8 mouse cellular contexts compared by ENCODE assay signal in the genomic region with DNA sequence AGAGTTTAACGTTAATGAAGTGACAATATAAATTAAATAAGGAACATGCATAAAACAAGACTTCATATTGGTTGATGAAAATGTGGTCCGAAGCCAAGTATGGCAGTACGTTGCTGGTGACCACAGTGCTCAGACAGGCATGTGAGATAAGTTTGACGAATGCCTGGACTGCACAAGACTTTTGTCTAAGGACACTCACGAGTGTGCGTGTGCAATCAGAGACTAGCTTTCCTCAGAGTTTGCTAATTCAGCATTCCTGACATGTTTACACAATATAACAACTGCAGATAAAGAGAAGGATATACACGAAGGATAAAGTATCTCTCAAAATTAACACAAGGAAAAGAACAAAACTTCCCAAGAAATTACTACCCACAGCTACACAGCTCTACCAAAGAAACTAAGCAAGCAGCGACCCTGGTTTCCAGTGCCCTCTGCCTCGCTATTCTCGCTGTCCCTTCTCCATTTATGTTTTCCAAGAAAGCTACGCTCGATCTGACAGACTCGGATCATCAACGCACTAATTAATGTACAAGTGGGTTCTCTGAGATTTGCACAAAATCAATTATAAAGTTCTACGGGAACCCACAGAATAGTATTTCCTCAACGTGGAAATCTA. TPM values are rescaled to one million over a fixed set of nuclear protein-coding genes. Genes with fewer than 3 reads are reported as not detected.
A peak's percentile ranks its signal among the peaks of the same experiment; 100 is the strongest.
DNase-seq lines count a peak whose midpoint lies in the region; ATAC-seq and TF ChIP-seq lines count a peak whose summit lies in the region.

No protein-coding gene starts in this region.

- H3K27me3 ChIP-seq in ES-Bruce4 (ENCODE audit: control insufficient read depth, insufficient read depth, low read length, poor library complexity, severe bottlenecking): no peaks in the 10 kb centered on the region
- H3K27me3 ChIP-seq in forebrain, embryonic 11.5 days (ENCODE audit: control insufficient read depth, insufficient read depth, low read length): no peaks in the 10 kb centered on the region
- H3K27me3 ChIP-seq in limb, embryonic 11.5 days (ENCODE audit: control insufficient read depth, insufficient read depth, low read length): no peaks in the 10 kb centered on the region
- no peaks in the 10 kb centered on the region for H3K27me3 ChIP-seq in midbrain, embryonic 15.5 days (replicated peaks)

- TF ChIP-seq EP300 in ES-Bruce4 (IDR thresholded peaks at IDR 0.05; ENCODE audit: insufficient read depth, low read depth, low read length): no peak

- no peak overlapping the region for H3K27ac ChIP-seq in ES-Bruce4 (ENCODE audit: insufficient read depth, low read length)
- peak overlapping the region; percentile 97; the same call in 1 of the 2 replicates for H3K27ac ChIP-seq in forebrain, embryonic 11.5 days (ENCODE audit: low read depth, low read length)
- peak overlapping the region; percentile 93; the same call in 1 of the 2 replicates for H3K27ac ChIP-seq in limb, embryonic 11.5 days (replicated peaks; ENCODE audit: low read depth, low read length)
- peak overlapping the region; percentile 96 for H3K27ac ChIP-seq in midbrain, embryonic 15.5 days

- H3K4me2 ChIP-seq in forebrain, embryonic 11.5 days (ENCODE audit: low read depth, low read length, severe bottlenecking): peak overlapping the region; percentile 79
- H3K4me2 ChIP-seq in limb, embryonic 11.5 days (ENCODE audit: low read depth, severe bottlenecking): peak overlapping the region; percentile 69
- H3K4me2 ChIP-seq in midbrain, embryonic 15.5 days: peak overlapping the region; percentile 66

- 26% methylated on average over 16 of the region's 16 CpGs for WGBS in forebrain, embryonic 11.5 days
- 26% methylated on average over 16 of the region's 16 CpGs for WGBS in limb, embryonic 11.5 days
- WGBS in midbrain, embryonic 15.5 days: 22% methylated on average over 16 of the region's 16 CpGs

- no peak for TF ChIP-seq CTCF in ES-Bruce4 (IDR thresholded peaks at IDR 0.05; ENCODE audit: low read depth, low read length)

- H3K4me1 ChIP-seq in ES-Bruce4 (ENCODE audit: control insufficient read depth, insufficient read depth, low read length): peaks cover 2% of the 10 kb centered on the region
- H3K4me1 ChIP-seq in forebrain, embryonic 11.5 days (replicated peaks; ENCODE audit: control insufficient read depth, insufficient read depth, low read length): no peaks in the 10 kb centered on the region; the same call in 1 of the 2 replicates
- peaks cover 5% of the 10 kb centered on the region; the same call in 1 of the 2 replicates for H3K4me1 ChIP-seq in limb, embryonic 11.5 days (ENCODE audit: control insufficient read depth, insufficient read depth, low read length)
- H3K4me1 ChIP-seq in midbrain, embryonic 15.5 days: peaks cover 18% of the 10 kb centered on the region

- H3K36me3 ChIP-seq in ES-Bruce4 (ENCODE audit: control insufficient read depth, insufficient read depth, low read length, poor library complexity, severe bottlenecking): no peaks in the 10 kb centered on the region
- no peaks in the 10 kb centered on the region for H3K36me3 ChIP-seq in forebrain, embryonic 11.5 days (ENCODE audit: control insufficient read depth, insufficient read depth, low read length)
- H3K36me3 ChIP-seq in limb, embryonic 11.5 days (ENCODE audit: control insufficient read depth, insufficient read depth, low read length): no peaks in the 10 kb centered on the region
- 0 out of 2 replicates have a peak, but pooled peaks cover under 1% of the 10 kb centered on the region for H3K36me3 ChIP-seq in midbrain, embryonic 15.5 days (replicated peaks)

- DNase-seq in cerebellum, adult 9-11 months: peak; percentile 36
- DNase-seq in cerebellum, adult 11 months: no peak
- no peak for DNase-seq in forebrain, embryonic 11.5 days (ENCODE audit: low spot score)
- DNase-seq in limb, embryonic 11.5 days (ENCODE audit: low spot score): no peak
- DNase-seq in layer of hippocampus, adult 18-20 months (ENCODE audit: low spot score in 2 of 2): no peak
- no peak for DNase-seq in adrenal gland, adult 2 months

- peak; percentile 18; the same call in 1 of the 2 replicates for ATAC-seq in forebrain, embryonic 11.5 days (replicated peaks; ENCODE audit: low FRiP score)
- no peak for ATAC-seq in limb, embryonic 11.5 days (ENCODE audit: insufficient number of reproducible peaks, low FRiP score, low TSS enrichment, low read depth)
- ATAC-seq in midbrain, embryonic 15.5 days (replicated peaks): peak; percentile 61

- H3K4me3 ChIP-seq in ES-Bruce4 (ENCODE audit: low read depth, low read length): peak overlapping the region; percentile 95
- H3K4me3 ChIP-seq in forebrain, embryonic 11.5 days (ENCODE audit: low read depth, low read length): peak overlapping the region; percentile 70
- peak overlapping the region; percentile 64 for H3K4me3 ChIP-seq in limb, embryonic 11.5 days (ENCODE audit: low read depth, low read length)
- H3K4me3 ChIP-seq in midbrain, embryonic 15.5 days: peak overlapping the region; percentile 52

- no peak for TF ChIP-seq POLR2A in ES-Bruce4 (IDR thresholded peaks at IDR 0.05; ENCODE audit: insufficient read depth, low read length)

- H3K9ac ChIP-seq in ES-Bruce4 (ENCODE audit: low read depth, poor library complexity, severe bottlenecking): 0 out of 2 replicates have a peak overlapping the region, but pooled peaks have one; percentile 39
- peak overlapping the region; percentile 93 for H3K9ac ChIP-seq in forebrain, embryonic 11.5 days (ENCODE audit: low read length)
- peak overlapping the region; percentile 93; the same call in 1 of the 2 replicates for H3K9ac ChIP-seq in limb, embryonic 11.5 days (ENCODE audit: low read length)
- peak overlapping the region; percentile 66 for H3K9ac ChIP-seq in midbrain, embryonic 15.5 days

- no peaks in the 10 kb centered on the region for H3K9me3 ChIP-seq in ES-Bruce4 (replicated peaks; ENCODE audit: control insufficient read depth, insufficient read depth, low read length, poor library complexity, severe bottlenecking)
- H3K9me3 ChIP-seq in forebrain, embryonic 11.5 days (ENCODE audit: control insufficient read depth, low read length): no peaks in the 10 kb centered on the region
- no peaks in the 10 kb centered on the region for H3K9me3 ChIP-seq in limb, embryonic 11.5 days (ENCODE audit: control insufficient read depth, low read length)
- H3K9me3 ChIP-seq in midbrain, embryonic 15.5 days: no peaks in the 10 kb centered on the region

RNA-seq across cellular contexts. Expression of a gene that starts 2.9 kb away (rescaled TPM):
- 19.7 and 20.8 TPM in 2 replicates for polyA plus RNA-seq in ES-Bruce4 (2011; ENCODE audit: insufficient read depth, insufficient read length, low read depth, missing spikeins)
- 58.3 and 61.5 TPM in 2 replicates for polyA plus RNA-seq in forebrain, embryonic 11.5 days (2014; fragmentation: Nextera tagmentation; extraction: Ambion mirVana)
- polyA plus RNA-seq in limb, embryonic 11.5 days (2014; fragmentation: Nextera tagmentation; extraction: Ambion mirVana): 56.7 and 59.0 TPM in 2 replicates
- 51.5 and 53.2 TPM in 2 replicates for polyA plus RNA-seq in midbrain, embryonic 15.5 days (2015; fragmentation: Nextera tagmentation; extraction: Ambion mirVana)
- total RNA-seq in layer of hippocampus, adult 18-20 months (2021): 10 to 100 TPM; 51.7 to 52.3 TPM
- 10 to 100 TPM; 47.2 to 50.1 TPM for total RNA-seq in adrenal gland, adult 2 months (2021)
- polyA plus RNA-seq in adrenal gland, adult 2 months (2012; rRNA removed): 14.6 and 16.2 TPM in 2 replicates

RNA-seq across cellular contexts. Expression of a gene that starts 16.3 kb away (rescaled TPM):
- 21.3 and 21.6 TPM in 2 replicates for polyA plus RNA-seq in ES-Bruce4 (2011; ENCODE audit: insufficient read depth, insufficient read length, low read depth, missing spikeins)
- 16.9 and 18.6 TPM in 2 replicates for polyA plus RNA-seq in forebrain, embryonic 11.5 days (2014; fragmentation: Nextera tagmentation; extraction: Ambion mirVana)
- polyA plus RNA-seq in limb, embryonic 11.5 days (2014; fragmentation: Nextera tagmentation; extraction: Ambion mirVana): 15.4 and 17.1 TPM in 2 replicates
- polyA plus RNA-seq in midbrain, embryonic 15.5 days (2015; fragmentation: Nextera tagmentation; extraction: Ambion mirVana): 34.6 and 36.9 TPM in 2 replicates
- total RNA-seq in layer of hippocampus, adult 18-20 months (2021): 10 to 100 TPM; 90.7 to 94.1 TPM
- total RNA-seq in adrenal gland, adult 2 months (2021): 10 to 100 TPM; 23.3 to 25.3 TPM
- 15.7 and 23.2 TPM in 2 replicates for polyA plus RNA-seq in adrenal gland, adult 2 months (2012; rRNA removed)

RNA-seq across cellular contexts. Expression of a gene that starts 51.2 kb away (rescaled TPM):
- 4.2 and 4.7 TPM in 2 replicates for polyA plus RNA-seq in ES-Bruce4 (2011; ENCODE audit: insufficient read depth, insufficient read length, low read depth, missing spikeins)
- polyA plus RNA-seq in forebrain, embryonic 11.5 days (2014; fragmentation: Nextera tagmentation; extraction: Ambion mirVana): 53.2 and 54.0 TPM in 2 replicates
- 76.6 and 77.7 TPM in 2 replicates for polyA plus RNA-seq in limb, embryonic 11.5 days (2014; fragmentation: Nextera tagmentation; extraction: Ambion mirVana)
- 78.1 and 85.0 TPM in 2 replicates for polyA plus RNA-seq in midbrain, embryonic 15.5 days (2015; fragmentation: Nextera tagmentation; extraction: Ambion mirVana)
- total RNA-seq in layer of hippocampus, adult 18-20 months (2021): 1 to 10 TPM; 1.4 to 1.5 TPM
- total RNA-seq in adrenal gland, adult 2 months (2021): under 1 TPM; 0.17 to 0.24 TPM
- polyA plus RNA-seq in adrenal gland, adult 2 months (2012; rRNA removed): 0.17 and 1.1 TPM in 2 replicates

Comparison
In these comparisons a context has a peak if more than half of its experiments do, and no peak if none do; other contexts are left out.
1. H3K9ac ChIP-seq: peak in every context shown above with its lines; median percentile 93 in forebrain, embryonic 11.5 days; 93 in limb, embryonic 11.5 days; 66 in midbrain, embryonic 15.5 days; 39 in ES-Bruce4.